Mouse (Mus musculus): ENCODE results near the gene Irf2bp1. TPM values are rescaled to one million over a fixed set of nuclear protein-coding genes. Genes with fewer than 3 reads are reported as not detected.

Gene Irf2bp1
- total RNA-seq, 4 experiments from 2014 or later = 47.6 to 49.2 (median 47.9) TPM

GRCm38 (mm10) chr7:19000421-19000820 lies 3.4 kb upstream of the Irf2bp1 start:
- no peak for DNase-seq (ENCODE audit: low spot score in 2 of 2)

- no peak for DNase-seq (ENCODE audit: low spot score in 2 of 2)
Measured at GRCm38 (mm10) chr7:19001066-19001806, 2.6 kb upstream of the Irf2bp1 start.

- DNase-seq (ENCODE audit: low spot score in 2 of 2) = no peak
Measured at GRCm38 (mm10) chr7:19001807-19002085, 2.1 kb upstream of the Irf2bp1 start.

- no peak for DNase-seq (ENCODE audit: low spot score in 2 of 2)
Measured at GRCm38 (mm10) chr7:19002115-19002514, 1.7 kb upstream of the Irf2bp1 start.

GRCm38 (mm10) chr7:19002848-19003498 lies 871 bp upstream of the Irf2bp1 start:
- DNase-seq (ENCODE audit: low spot score in 2 of 2) = peak; percentile 78 to 85

- DNase-seq (ENCODE audit: low spot score in 2 of 2) = no peak
Measured at GRCm38 (mm10) chr7:19004631-19005079, 811 bp downstream of the Irf2bp1 start.

- DNase-seq (ENCODE audit: low spot score in 2 of 2) = no peak
Measured at GRCm38 (mm10) chr7:19005417-19006121, 1.7 kb downstream of the Irf2bp1 start.

GRCm38 (mm10) chr7:19006476-19006875 lies 2.6 kb downstream of the Irf2bp1 start:
- DNase-seq (ENCODE audit: low spot score in 2 of 2) = peak; percentile 76 to 88

GRCm38 (mm10) chr7:19007026-19007977 lies 3.5 kb downstream of the Irf2bp1 start:
- no peak for DNase-seq (ENCODE audit: low spot score in 2 of 2)

GRCm38 (mm10) chr7:19010581-19010980 lies 6.7 kb downstream of the Irf2bp1 start:
- DNase-seq (ENCODE audit: low spot score in 2 of 2) = no peak

GRCm38 (mm10) chr7:19012025-19012621 lies 8.3 kb downstream of the Irf2bp1 start:
- no peak for DNase-seq (ENCODE audit: low spot score in 2 of 2)

- no peak for DNase-seq (ENCODE audit: low spot score in 2 of 2)
Measured at GRCm38 (mm10) chr7:19012882-19013281, 9.0 kb downstream of the Irf2bp1 start.

- no peak for DNase-seq (ENCODE audit: low spot score in 2 of 2)
Measured at GRCm38 (mm10) chr7:19014452-19014851, 10.6 kb downstream of the Irf2bp1 start.

GRCm38 (mm10) chr7:19016042-19016441 lies 12.2 kb downstream of the Irf2bp1 start:
- no peak for DNase-seq (ENCODE audit: low spot score in 2 of 2)

- DNase-seq (ENCODE audit: low spot score in 2 of 2) = no peak
Measured at GRCm38 (mm10) chr7:19017909-19018308, 14.1 kb downstream of the Irf2bp1 start.

GRCm38 (mm10) chr7:19021048-19021447 lies 17.2 kb downstream of the Irf2bp1 start:
- DNase-seq (ENCODE audit: low spot score in 2 of 2) = no peak

- no peak for DNase-seq (ENCODE audit: low spot score in 2 of 2)
Measured at GRCm38 (mm10) chr7:19022189-19022958, 18.5 kb downstream of the Irf2bp1 start.

- no peak for DNase-seq (ENCODE audit: low spot score in 2 of 2)
Measured at GRCm38 (mm10) chr7:19023357-19023814, 19.5 kb downstream of the Irf2bp1 start, which contains the start of gene Foxa3. Gene Foxa3, minus strand, starts transcription at chr7:19023538.

- peak; percentile 91 to 94 for DNase-seq (ENCODE audit: low spot score in 2 of 2)
Measured at GRCm38 (mm10) chr7:19024096-19024506, 20.3 kb downstream of the Irf2bp1 start, which contains the start of gene Sympk. Gene Sympk, plus strand, starts transcription at chr7:19024377.
